Mouse (Mus musculus) limb, embryonic 12.5 days (tissue): Measurements from ENCODE around the gene Ldhb. TPM values are rescaled to one million over a fixed set of nuclear protein-coding genes. Genes with fewer than 3 reads are reported as not detected.

Experiments
- ATAC-seq: fragments of 200-750 bp; cut with Nextera tagmentation; 2 replicates; pipeline ENCODE4 v1.8.0; 2017; ENCODE audit warnings: low read depth, moderate TSS enrichment; ENCODE audit not compliant: insufficient number of reproducible peaks, insufficient read depth, low FRiP score, low TSS enrichment
- H3K27ac ChIP-seq: fragments of 300-500 bp; sonication (generic); 2 replicates; pipeline ENCODE4 v1.5.1; 2016; ENCODE audit warnings: mild to moderate bottlenecking, moderate library complexity
- H3K27me3 ChIP-seq: fragments of 300-500 bp; sonication (generic); 2 replicates; pipeline ENCODE4 v1.6.1; 2016; ENCODE audit warnings: mild to moderate bottlenecking, moderate library complexity
- H3K36me3 ChIP-seq: fragments of 300-500 bp; sonication (generic); 2 replicates; pipeline ENCODE4 v1.6.1; 2016; ENCODE audit warnings: mild to moderate bottlenecking, moderate library complexity
- H3K4me1 ChIP-seq: fragments of 300-500 bp; sonication (generic); replicated peaks from 2 replicates; pipeline ENCODE4 v1.6.1; 2016
- H3K4me2 ChIP-seq: fragments of 300-500 bp; sonication (generic); 2 replicates; pipeline ENCODE4 v1.6.1; 2016; ENCODE audit warnings: mild to moderate bottlenecking, moderate library complexity
- H3K4me3 ChIP-seq: fragments of 300-500 bp; sonication (generic); replicated peaks from 2 replicates; pipeline ENCODE4 v1.5.1; 2016; ENCODE audit warnings: mild to moderate bottlenecking
- H3K9ac ChIP-seq: fragments of 300-500 bp; sonication (generic); replicated peaks from 2 replicates; pipeline ENCODE4 v1.6.1; 2016; ENCODE audit warnings: mild to moderate bottlenecking, moderate library complexity
- H3K9me3 ChIP-seq: fragments of 300-500 bp; sonication (generic); 2 replicates; pipeline ENCODE4 v1.6.1; 2016; ENCODE audit warnings: mild to moderate bottlenecking, moderate library complexity
- WGBS: fragments of 180-500 bp; shearing (Covaris S2); methylation state at CpG from one replicate; pipeline ENCODE4 v1.1.7; 2016; 5-methylcytosine and 5-hydroxymethylcytosine counted together
- polyA plus RNA-seq: library from polyadenylated mRNA; unstranded; fragments of >200 nt; fragmentation: Nextera tagmentation; extraction: Ambion mirVana; gene quantifications from 2 replicates; pipeline ENCODE4 v1.2.1, GENCODE M21; 2016

Ldhb gene
- 480 and 486 TPM in 2 replicates for polyA plus RNA-seq

DNA sequence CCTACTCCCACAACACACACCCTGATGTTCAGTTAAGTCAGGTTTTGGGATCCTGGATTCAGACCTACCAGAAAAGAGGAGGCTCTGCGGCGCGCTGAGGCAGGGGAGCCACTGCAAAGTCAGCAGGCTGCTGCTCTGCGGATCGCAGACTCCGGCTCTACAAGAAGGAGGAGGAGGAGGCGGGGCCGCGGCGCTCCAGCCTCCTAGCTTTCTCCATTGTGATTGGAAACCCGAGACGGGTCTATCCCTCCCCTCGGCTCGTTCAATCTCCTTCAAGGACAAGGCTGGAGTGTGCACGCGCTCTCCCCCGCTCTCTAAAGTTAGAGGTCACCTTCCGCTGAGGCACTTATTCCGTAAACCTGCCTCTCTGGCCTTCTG, at the start of gene Ldhb:
Ldhb (minus strand) TSS at position 173 of the 378 bp plus-strand sequence.
- peaks cover 8% of the 10 kb centered on the region; the same call in 1 of the 2 replicates for H3K27me3 ChIP-seq
- peak; percentile 98 for ATAC-seq

DNA sequence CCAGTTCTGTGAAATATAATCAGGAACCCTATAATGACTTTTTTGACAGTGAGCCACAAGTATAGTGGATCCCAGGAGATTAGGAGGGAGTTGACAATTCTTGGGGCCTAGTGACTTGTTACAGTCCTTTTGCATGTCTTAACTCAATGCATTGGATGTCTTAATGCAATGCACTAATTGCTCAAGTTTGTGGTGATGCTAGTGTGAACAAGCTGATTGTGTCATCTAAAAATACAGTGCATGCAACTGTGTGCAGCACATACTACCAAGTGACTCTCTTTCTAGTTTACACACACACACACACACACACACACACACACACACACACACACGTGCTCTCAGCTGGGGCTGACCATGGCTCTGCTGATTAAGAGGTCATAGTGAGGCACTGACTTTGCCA, 48.2 kb upstream of the Ldhb start:
- Histone ChIP-seq H3K4me1 (no peaks in the 10 kb centered on the region), H3K4me3 (no peak overlapping the region), H3K27ac (no peak overlapping the region), H3K27me3 (no peaks in the 10 kb centered on the region), H3K36me3 (no peaks in the 10 kb centered on the region), H3K9ac (no peak overlapping the region), H3K4me2 (no peak overlapping the region), H3K9me3 (no peaks in the 10 kb centered on the region)
- ATAC-seq = no peak
- 53% methylated on average over 1 of the region's 1 CpGs for WGBS

More for the DNA sequence above, at the start of gene Ldhb:
- peak within 1 kb of the TSS; percentile 83 for H3K27ac ChIP-seq
- peak within 1 kb of the TSS; percentile 81 for H3K4me2 ChIP-seq
- 1% methylated on average over 19 of the region's 19 CpGs for WGBS
- H3K4me1 ChIP-seq = peaks cover 46% of the 10 kb centered on the region
- H3K9ac ChIP-seq = peak within 1 kb of the TSS; percentile 79
- H3K9me3 ChIP-seq = no peaks in the 10 kb centered on the region
- H3K36me3 ChIP-seq = peaks cover 15% of the 10 kb centered on the region
- H3K4me3 ChIP-seq = peak within 1 kb of the TSS; percentile 67

DNA sequence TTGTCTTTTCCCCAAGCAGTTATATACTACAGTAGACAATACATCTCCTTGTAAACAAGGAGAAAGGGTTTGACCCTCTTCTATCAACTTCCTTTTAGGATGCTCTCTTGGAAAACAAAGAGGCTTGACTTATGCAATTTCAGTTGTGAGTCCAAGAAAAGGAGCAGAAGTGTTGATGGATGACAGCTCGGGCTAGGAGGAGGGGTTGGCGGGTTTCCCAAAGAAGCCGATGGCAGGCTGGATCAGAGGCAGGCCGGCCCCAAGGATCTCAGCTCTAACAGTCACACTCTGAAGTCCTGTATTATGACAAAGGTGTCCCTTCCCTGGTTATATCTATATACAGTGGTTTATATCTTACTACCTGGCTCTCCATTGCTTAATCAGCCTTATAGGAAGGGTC, 43.7 kb upstream of the Ldhb start:
- WGBS = 84% methylated on average over 4 of the region's 4 CpGs
- H3K27me3 ChIP-seq = no peaks in the 10 kb centered on the region

GRCm38 (mm10) chr6:142550871-142551270, 43.1 kb upstream of the Ldhb start:
- 59% methylated on average over 4 of the region's 4 CpGs for WGBS
- no peak overlapping the region for H3K4me3 ChIP-seq
- H3K4me1 ChIP-seq = no peaks in the 10 kb centered on the region; the same call in 1 of the 2 replicates
- H3K27me3 ChIP-seq = no peaks in the 10 kb centered on the region
- H3K9ac ChIP-seq = no peak overlapping the region
- no peak for ATAC-seq
- no peaks in the 10 kb centered on the region for H3K9me3 ChIP-seq
- H3K27ac ChIP-seq = no peak overlapping the region
- H3K36me3 ChIP-seq = no peaks in the 10 kb centered on the region
- no peak overlapping the region for H3K4me2 ChIP-seq

More for the DNA sequence above, 43.7 kb upstream of the Ldhb start:
- H3K27ac ChIP-seq = no peak overlapping the region
- no peak overlapping the region for H3K9ac ChIP-seq
- H3K4me1 ChIP-seq = no peaks in the 10 kb centered on the region; the same call in 1 of the 2 replicates
- no peak overlapping the region for H3K4me2 ChIP-seq
- no peaks in the 10 kb centered on the region for H3K9me3 ChIP-seq
- no peak overlapping the region for H3K4me3 ChIP-seq
- no peak for ATAC-seq
- H3K36me3 ChIP-seq = no peaks in the 10 kb centered on the region

- H3K36me3 ChIP-seq = no peaks in the 10 kb centered on the region
- H3K4me2 ChIP-seq = no peak overlapping the region
- H3K9me3 ChIP-seq = no peaks in the 10 kb centered on the region
- WGBS = 81% methylated on average over 2 of the region's 2 CpGs
- no peaks in the 10 kb centered on the region for H3K27me3 ChIP-seq
- no peak for ATAC-seq
- no peak overlapping the region for H3K4me3 ChIP-seq
- H3K4me1 ChIP-seq = no peaks in the 10 kb centered on the region; the same call in 1 of the 2 replicates
- H3K27ac ChIP-seq = no peak overlapping the region
- H3K9ac ChIP-seq = no peak overlapping the region
Observed at GRCm38 (mm10) chr6:142548377-142548776, 40.6 kb upstream of the Ldhb start.

DNA sequence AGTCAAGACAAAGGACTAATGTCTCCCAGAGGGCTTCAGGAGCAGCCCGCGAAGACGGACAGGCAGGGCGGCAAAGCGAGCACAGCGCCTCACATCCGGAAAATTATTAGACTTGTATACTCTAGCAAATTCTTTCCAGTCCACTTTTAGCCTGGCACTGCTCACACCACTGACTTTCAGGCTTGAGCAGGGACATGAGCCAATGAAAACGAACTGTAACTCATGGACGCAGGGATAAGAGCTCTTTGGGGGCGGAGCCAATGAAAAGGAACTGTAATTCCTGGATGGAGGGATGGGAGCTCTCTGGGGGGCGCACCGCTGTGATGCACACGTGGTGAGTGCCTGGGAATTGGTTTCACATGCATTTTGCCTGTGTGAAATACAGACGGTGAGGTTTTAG, 37.4 kb upstream of the Ldhb start:
- H3K36me3 ChIP-seq = no peaks in the 10 kb centered on the region
- ATAC-seq = no peak
- H3K9ac ChIP-seq = no peak overlapping the region
- H3K4me1 ChIP-seq = no peaks in the 10 kb centered on the region
- H3K9me3 ChIP-seq = no peaks in the 10 kb centered on the region
- no peak overlapping the region for H3K27ac ChIP-seq
- peak overlapping the region; percentile 26 for H3K4me2 ChIP-seq
- H3K27me3 ChIP-seq = no peaks in the 10 kb centered on the region
- H3K4me3 ChIP-seq = no peak overlapping the region
- 52% methylated on average over 14 of the region's 14 CpGs for WGBS

DNA sequence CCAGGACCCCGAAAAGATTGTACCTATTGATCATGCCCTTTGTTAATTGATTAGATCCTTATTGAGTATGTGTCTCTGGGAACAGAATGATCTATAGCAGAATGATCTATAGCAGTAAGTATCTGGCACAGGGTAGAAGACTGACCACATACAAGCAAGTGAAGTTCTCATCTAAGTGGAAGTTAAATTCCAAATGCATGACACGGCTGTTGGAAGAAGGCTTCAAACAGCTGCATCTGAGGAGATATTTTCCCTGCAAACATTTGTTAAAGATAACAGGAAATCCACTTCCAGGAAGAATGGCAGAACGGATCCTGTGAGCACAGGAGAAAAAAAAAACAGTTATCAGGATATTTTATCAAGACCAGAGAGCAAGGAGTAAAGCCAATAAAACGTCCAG, 35.9 kb upstream of the Ldhb start:
- no peak overlapping the region for H3K4me3 ChIP-seq
- H3K9me3 ChIP-seq = no peaks in the 10 kb centered on the region
- H3K27me3 ChIP-seq = no peaks in the 10 kb centered on the region
- H3K9ac ChIP-seq = no peak overlapping the region
- no peak overlapping the region for H3K4me2 ChIP-seq
- WGBS = 82% methylated on average over 4 of the region's 4 CpGs
- no peaks in the 10 kb centered on the region for H3K36me3 ChIP-seq
- H3K27ac ChIP-seq = no peak overlapping the region
- H3K4me1 ChIP-seq = no peaks in the 10 kb centered on the region
- ATAC-seq = no peak

DNA sequence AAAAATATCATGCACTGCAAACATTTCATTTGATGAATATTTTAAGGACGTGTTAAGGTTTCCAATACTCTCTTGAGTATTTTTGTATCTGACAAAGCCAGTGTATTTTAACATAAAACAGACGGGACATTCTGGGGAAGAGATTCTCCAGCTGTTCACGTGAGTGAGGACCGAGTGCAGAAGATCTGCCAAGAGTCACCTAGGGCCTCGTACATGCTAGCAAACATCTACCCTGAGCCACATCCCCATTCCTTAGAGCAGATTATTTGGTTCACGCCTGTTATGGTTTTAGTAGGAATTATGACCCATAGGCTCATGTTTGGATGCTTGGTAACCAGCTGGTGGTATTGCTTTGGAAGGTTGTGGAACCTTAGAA, 35.0 kb upstream of the Ldhb start:
- H3K9me3 ChIP-seq = no peaks in the 10 kb centered on the region
- no peaks in the 10 kb centered on the region for H3K36me3 ChIP-seq
- ATAC-seq = no peak
- no peak overlapping the region for H3K4me2 ChIP-seq
- H3K9ac ChIP-seq = no peak overlapping the region
- H3K4me3 ChIP-seq = no peak overlapping the region
- WGBS = 85% methylated on average over 6 of the region's 6 CpGs
- H3K27ac ChIP-seq = no peak overlapping the region
- no peaks in the 10 kb centered on the region for H3K27me3 ChIP-seq
- no peaks in the 10 kb centered on the region for H3K4me1 ChIP-seq

DNA sequence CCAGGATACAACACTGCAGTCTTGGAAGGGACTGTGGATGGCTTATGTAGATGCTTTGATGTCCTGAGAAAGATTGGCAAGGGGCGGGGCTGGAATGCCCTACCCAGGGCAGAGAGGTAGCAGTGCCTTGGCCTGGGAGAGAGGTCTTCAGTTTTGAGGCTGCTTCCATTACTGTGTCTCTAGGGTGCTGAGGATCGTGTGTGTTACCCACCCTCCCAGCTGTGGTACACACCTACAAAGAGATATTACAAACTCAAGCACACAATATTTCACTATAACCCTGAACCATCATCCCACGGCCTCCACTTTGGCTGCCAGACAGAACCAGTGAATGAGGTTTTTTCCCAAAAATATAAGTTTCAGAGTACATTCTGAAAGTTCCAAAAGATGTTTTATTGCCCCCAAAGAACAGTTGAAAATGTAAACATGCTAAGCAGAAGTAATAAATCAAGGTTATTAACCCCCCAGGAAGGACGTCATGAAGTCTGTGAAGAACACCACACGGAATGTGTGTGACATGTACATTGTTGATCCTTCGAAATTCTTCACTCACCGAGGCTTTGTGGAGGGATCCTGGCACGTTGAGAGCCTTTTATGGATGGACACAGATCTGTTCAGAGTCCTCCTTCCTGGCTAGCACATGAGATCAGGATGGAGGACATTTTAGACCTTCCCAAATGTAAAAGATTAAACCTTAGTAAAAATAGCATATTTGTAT, 34.5 kb upstream of the Ldhb start:
- H3K27me3 ChIP-seq = no peaks in the 10 kb centered on the region
- no peak overlapping the region for H3K9ac ChIP-seq
- no peak overlapping the region for H3K27ac ChIP-seq
- H3K4me3 ChIP-seq = no peak overlapping the region
- no peaks in the 10 kb centered on the region for H3K9me3 ChIP-seq
- no peaks in the 10 kb centered on the region for H3K36me3 ChIP-seq
- WGBS = 69% methylated on average over 8 of the region's 8 CpGs
- no peak overlapping the region for H3K4me2 ChIP-seq
- H3K4me1 ChIP-seq = no peaks in the 10 kb centered on the region
- no peak for ATAC-seq

DNA sequence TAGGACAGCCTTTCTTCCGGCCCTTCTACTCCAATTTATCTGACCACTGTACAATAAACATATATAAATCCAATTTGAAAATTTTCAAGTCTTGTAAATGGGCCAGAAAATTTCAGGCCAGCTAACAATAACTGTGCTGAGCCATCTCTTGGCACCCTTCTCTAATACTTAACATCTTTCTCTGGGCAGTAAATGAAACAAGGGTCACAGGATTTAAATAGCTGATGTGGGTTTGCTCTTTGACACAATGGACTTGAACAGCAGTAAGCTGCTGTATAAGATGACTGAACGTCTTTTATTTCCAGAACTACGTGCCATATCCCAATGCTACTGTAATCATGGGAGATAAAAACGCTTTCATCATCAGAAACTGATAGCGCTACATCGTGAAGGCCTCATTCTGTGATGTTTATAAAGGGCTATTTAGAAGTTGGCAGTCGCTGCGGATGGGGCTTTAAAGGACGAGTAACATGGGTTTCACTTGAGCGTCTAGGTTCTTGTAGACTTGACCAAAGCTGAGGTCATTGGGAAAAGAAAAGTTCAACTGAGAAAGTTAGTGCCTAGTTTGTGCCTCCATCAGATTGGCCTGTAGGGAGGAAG, 32.9 kb upstream of the Ldhb start:
- Histone ChIP-seq H3K27ac (no peak overlapping the region), H3K9me3 (no peaks in the 10 kb centered on the region), H3K4me3 (no peak overlapping the region), H3K4me1 (no peaks in the 10 kb centered on the region), H3K4me2 (no peak overlapping the region), H3K9ac (no peak overlapping the region), H3K27me3 (no peaks in the 10 kb centered on the region), H3K36me3 (no peaks in the 10 kb centered on the region)
- ATAC-seq = no peak
- 86% methylated on average over 10 of the region's 10 CpGs for WGBS

DNA sequence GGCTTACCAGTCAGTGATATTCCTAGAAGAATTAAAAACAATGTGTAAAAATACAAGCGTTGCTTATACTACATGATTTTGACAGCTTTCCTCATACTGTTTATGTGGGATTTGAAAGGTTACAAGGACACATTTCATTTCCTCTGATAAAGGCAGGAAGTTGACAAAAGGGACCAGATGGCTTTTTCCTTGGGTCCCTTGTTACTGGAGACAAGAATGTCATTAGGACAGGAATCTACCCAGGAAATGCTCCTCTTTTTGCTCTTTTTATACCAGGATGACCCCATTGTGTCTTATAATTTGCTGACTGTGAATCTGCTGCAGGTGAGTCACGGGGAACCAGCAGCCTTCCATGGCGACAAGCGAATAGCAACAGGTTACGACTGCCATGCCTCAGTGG, 32.4 kb upstream of the Ldhb start:
- WGBS = 78% methylated on average over 5 of the region's 5 CpGs
- Histone ChIP-seq H3K9ac (no peak overlapping the region), H3K9me3 (no peaks in the 10 kb centered on the region), H3K4me2 (no peak overlapping the region), H3K36me3 (no peaks in the 10 kb centered on the region), H3K4me1 (no peaks in the 10 kb centered on the region), H3K4me3 (no peak overlapping the region), H3K27ac (no peak overlapping the region), H3K27me3 (no peaks in the 10 kb centered on the region)
- no peak for ATAC-seq

DNA sequence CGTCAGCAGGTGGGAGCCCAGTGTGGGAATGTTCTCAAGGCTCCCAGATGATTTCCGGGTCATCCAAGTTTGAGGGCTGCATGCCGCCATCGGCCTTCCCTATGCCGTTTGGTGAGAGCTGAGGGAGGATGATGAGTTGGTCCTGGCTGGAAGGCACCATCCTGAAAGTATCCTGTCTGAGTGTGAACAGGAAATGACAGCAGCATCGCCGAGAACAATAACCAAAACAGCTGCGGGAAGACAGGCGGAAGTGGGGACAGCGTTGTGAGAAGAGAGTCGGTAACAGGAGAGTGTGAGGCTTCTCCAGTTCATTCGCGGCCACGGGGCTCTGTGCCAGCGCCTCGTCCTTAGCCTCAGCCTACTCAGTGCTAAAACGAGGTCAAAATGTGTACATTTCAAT, 30.7 kb upstream of the Ldhb start:
- Histone ChIP-seq H3K27me3 (no peaks in the 10 kb centered on the region), H3K36me3 (no peaks in the 10 kb centered on the region), H3K4me2 (no peak overlapping the region), H3K9ac (no peak overlapping the region), H3K27ac (no peak overlapping the region), H3K9me3 (no peaks in the 10 kb centered on the region), H3K4me3 (no peak overlapping the region), H3K4me1 (no peaks in the 10 kb centered on the region)
- 88% methylated on average over 17 of the region's 17 CpGs for WGBS
- no peak for ATAC-seq
